ENCODE assay signal across 23 mouse cellular contexts in genomic region chr11:72256441-72256840, GRCm38 (mm10). TPM values are rescaled to one million over a fixed set of nuclear protein-coding genes. Genes with fewer than 3 reads are reported as not detected.
DNase-seq lines count a peak whose midpoint lies in the region; ATAC-seq and TF ChIP-seq lines count a peak whose summit lies in the region.
"Had no signal": no experiment of that assay in that cellular context is flagged by ENCODE, and none has a peak within 500 bp of the region (broad histone marks: within the 10 kb centered on the region; RNA-seq: fewer than 3 reads in every experiment).

No protein-coding gene starts in this region.

- no peak for TF ChIP-seq CTCF in liver, adult 2 months (IDR thresholded peaks at IDR 0.05; ENCODE audit: low read depth, low read length)
- TF ChIP-seq CTCF in liver, postnatal 0 days (IDR thresholded peaks at IDR 0.05; ENCODE audit: low read depth) = no peak

- peak; percentile 61 for DNase-seq in heart, adult 11 months
- DNase-seq in heart, adult 18-20 months = no peak
- DNase-seq in liver, adult 2 months (ENCODE audit: extremely low read depth, low read depth, low spot score) = peak; percentile 92
- no peak for DNase-seq in liver, embryonic 11.5 days (ENCODE audit: low spot score)
- no peak for DNase-seq in liver, postnatal 0 days
- DNase-seq: adrenal gland, adult 2 months; adrenal gland, adult 8-10 months; adrenal gland, postnatal 10 days; adrenal gland, postnatal 14 days; adrenal gland, postnatal 25 days; adrenal gland, postnatal 36 days; B cell, adult 2 months; cerebellum, adult 11 months; cerebellum, adult 11-12 months; cerebellum, adult 18-20 months had no signal

- peaks cover 7% of the 10 kb centered on the region for H3K4me1 ChIP-seq in liver, adult 2 months (ENCODE audit: control insufficient read depth, insufficient read depth, low read length)
- H3K4me1 ChIP-seq in liver, embryonic 11.5 days (replicated peaks; ENCODE audit: control insufficient read depth, insufficient read depth, low read length) = no peaks in the 10 kb centered on the region
- H3K4me1 ChIP-seq in liver, postnatal 0 days (ENCODE audit: insufficient read depth) = no peaks in the 10 kb centered on the region
- H3K4me1 ChIP-seq in liver, embryonic 12.5 days = no peaks in the 10 kb centered on the region

- no peak for TF ChIP-seq EP300 in liver, postnatal 0 days (IDR thresholded peaks at IDR 0.05; ENCODE audit: low read depth)

- H3K9me3 ChIP-seq in liver, embryonic 11.5 days (ENCODE audit: control insufficient read depth, low read length) = no peaks in the 10 kb centered on the region
- H3K9me3 ChIP-seq in liver, postnatal 0 days (ENCODE audit: low read length) = no peaks in the 10 kb centered on the region
- H3K9me3 ChIP-seq in liver, embryonic 12.5 days (replicated peaks) = no peaks in the 10 kb centered on the region
- H3K9me3 ChIP-seq: G1E had no signal

- H3K79me2 ChIP-seq in liver, adult 2 months (ENCODE audit: control insufficient read depth, insufficient read depth, low read length) = no peaks in the 10 kb centered on the region

- no peak overlapping the region for H3K4me2 ChIP-seq in liver, embryonic 11.5 days
- no peak overlapping the region for H3K4me2 ChIP-seq in liver, postnatal 0 days (ENCODE audit: low read depth, low read length)
- no peak overlapping the region for H3K4me2 ChIP-seq in liver, embryonic 12.5 days

- no peak overlapping the region for H3K4me3 ChIP-seq in liver, adult 2 months (ENCODE audit: insufficient read depth, low read depth, low read length)
- no peak overlapping the region for H3K4me3 ChIP-seq in liver, embryonic 11.5 days (ENCODE audit: low read depth, low read length)
- no peak overlapping the region for H3K4me3 ChIP-seq in liver, postnatal 0 days (ENCODE audit: low read depth, low read length)
- no peak overlapping the region for H3K4me3 ChIP-seq in liver, embryonic 12.5 days

- no peak overlapping the region for H3K9ac ChIP-seq in liver, adult 2 months (ENCODE audit: low read depth, low read length)
- H3K9ac ChIP-seq in liver, embryonic 11.5 days (ENCODE audit: low read depth, low read length) = no peak overlapping the region
- no peak overlapping the region for H3K9ac ChIP-seq in liver, postnatal 0 days (replicated peaks)
- no peak overlapping the region for H3K9ac ChIP-seq in liver, embryonic 12.5 days

- H3K27me3 ChIP-seq in liver, adult 2 months (ENCODE audit: control insufficient read depth, insufficient read depth, low read length) = no peaks in the 10 kb centered on the region
- no peaks in the 10 kb centered on the region for H3K27me3 ChIP-seq in liver, embryonic 11.5 days (replicated peaks; ENCODE audit: control insufficient read depth, insufficient read depth, low read length)
- H3K27me3 ChIP-seq in liver, postnatal 0 days (ENCODE audit: insufficient read depth, low read length) = no peaks in the 10 kb centered on the region
- peaks cover 7% of the 10 kb centered on the region; the same call in 1 of the 2 replicates for H3K27me3 ChIP-seq in liver, embryonic 12.5 days (replicated peaks)

- H3K36me3 ChIP-seq in liver, adult 2 months (ENCODE audit: control insufficient read depth, insufficient read depth, low read length) = no peaks in the 10 kb centered on the region
- H3K36me3 ChIP-seq in liver, embryonic 11.5 days (ENCODE audit: control insufficient read depth, insufficient read depth, low read length) = no peaks in the 10 kb centered on the region
- no peaks in the 10 kb centered on the region for H3K36me3 ChIP-seq in liver, postnatal 0 days (replicated peaks; ENCODE audit: insufficient read depth, low read length)
- no peaks in the 10 kb centered on the region for H3K36me3 ChIP-seq in liver, embryonic 12.5 days
- H3K36me3 ChIP-seq: G1E had no signal

- ATAC-seq in liver, embryonic 11.5 days (replicated peaks; ENCODE audit: low FRiP score) = no peak
- 0 out of 2 replicates have a peak, but pooled peaks have one; percentile 35 for ATAC-seq in liver, postnatal 0 days
- ATAC-seq in liver, embryonic 12.5 days = no peak
- ATAC-seq: activated CD4-positive, CD25-positive, alpha-beta regulatory T cell, adult 4 months; CD4-positive, CD25-positive, alpha-beta regulatory T cell, adult 4 months; Patski had no signal

- H3K27ac ChIP-seq in liver, adult 2 months (replicated peaks; ENCODE audit: insufficient read depth, low read depth, low read length) = peak overlapping the region; percentile 74
- H3K27ac ChIP-seq in liver, embryonic 11.5 days (ENCODE audit: low read depth, low read length) = no peak overlapping the region
- H3K27ac ChIP-seq in liver, postnatal 0 days (ENCODE audit: low read depth) = no peak overlapping the region
- no peak overlapping the region for H3K27ac ChIP-seq in liver, embryonic 12.5 days

- no peak for TF ChIP-seq POLR2A in liver, adult 2 months (IDR thresholded peaks at IDR 0.05; ENCODE audit: extremely low read depth, insufficient read depth, low read length)

- WGBS in liver, adult 2 months = 34% methylated on average over 2 of the region's 2 CpGs
- 71% methylated on average over 2 of the region's 2 CpGs for WGBS in liver, embryonic 11.5 days
- WGBS in liver, postnatal 0 days (ENCODE audit: insufficient replicate concordance) = 69% methylated on average over 2 of the region's 2 CpGs
- WGBS in liver, embryonic 12.5 days (ENCODE audit: insufficient replicate concordance) = 57% methylated on average over 2 of the region's 2 CpGs

RNA-seq across cellular contexts. Expression of gene Slc13a5, which starts 10.6 kb away (rescaled TPM):
- not detected for total RNA-seq in heart, adult 18-20 months (2021)
- total RNA-seq in liver, adult 2 months (2014; rRNA removed) = 0.94 and 1.1 TPM in 2 replicates
- 1.4 and 1.6 TPM in 2 replicates for polyA plus RNA-seq in liver, adult 2 months (2012; rRNA removed)
- not detected in 2 replicates for polyA plus RNA-seq in liver, embryonic 11.5 days (2014; fragmentation: Nextera tagmentation; extraction: Ambion mirVana)
- not detected in 2 replicates for polyA plus RNA-seq in liver, postnatal 0 days (2015; fragmentation: Nextera tagmentation; extraction: Ambion mirVana)
- polyA plus RNA-seq in liver, embryonic 12.5 days (2016; fragmentation: Nextera tagmentation; extraction: Ambion mirVana) = not detected in 2 replicates
- total RNA-seq: adrenal gland, adult 18-20 months; CH12.LX; MEL had no signal
- polyA plus RNA-seq: activated CD4-positive, CD25-positive, alpha-beta regulatory T cell, adult 4 months; CD4-positive, CD25-positive, alpha-beta regulatory T cell, adult 4 months; G1E had no signal

RNA-seq across cellular contexts. Expression of gene Med31, which starts 41.0 kb away (rescaled TPM):
- total RNA-seq in heart, adult 18-20 months (2021) = 10 to 100 TPM; 10.4 to 10.7 TPM
- 7.1 and 8.2 TPM in 2 replicates for total RNA-seq in liver, adult 2 months (2014; rRNA removed)
- 3.4 TPM in 2 replicates for polyA plus RNA-seq in liver, adult 2 months (2012; rRNA removed)
- 27.5 and 29.8 TPM in 2 replicates for polyA plus RNA-seq in liver, embryonic 11.5 days (2014; fragmentation: Nextera tagmentation; extraction: Ambion mirVana)
- 12.2 and 12.5 TPM in 2 replicates for polyA plus RNA-seq in liver, postnatal 0 days (2015; fragmentation: Nextera tagmentation; extraction: Ambion mirVana)
- polyA plus RNA-seq in liver, embryonic 12.5 days (2016; fragmentation: Nextera tagmentation; extraction: Ambion mirVana) = 15.0 and 16.7 TPM in 2 replicates

RNA-seq across cellular contexts. Expression of gene Xaf1, which starts 45.0 kb away (rescaled TPM):
- total RNA-seq in heart, adult 18-20 months (2021) = 10 to 100 TPM in 1 of 2 experiments, 1 to 10 TPM in 1; 9.5 to 10.5 TPM
- 5.2 and 7.4 TPM in 2 replicates for total RNA-seq in liver, adult 2 months (2014; rRNA removed)
- polyA plus RNA-seq in liver, adult 2 months (2012; rRNA removed) = 15.5 and 17.6 TPM in 2 replicates
- 2.7 and 2.8 TPM in 2 replicates for polyA plus RNA-seq in liver, embryonic 11.5 days (2014; fragmentation: Nextera tagmentation; extraction: Ambion mirVana)
- 11.7 and 13.1 TPM in 2 replicates for polyA plus RNA-seq in liver, postnatal 0 days (2015; fragmentation: Nextera tagmentation; extraction: Ambion mirVana)
- 2.2 and 2.4 TPM in 2 replicates for polyA plus RNA-seq in liver, embryonic 12.5 days (2016; fragmentation: Nextera tagmentation; extraction: Ambion mirVana)

RNA-seq across cellular contexts. Expression of gene Txndc17, which starts 49.1 kb away (rescaled TPM):
- 10 to 100 TPM; 40.3 to 46.9 TPM for total RNA-seq in heart, adult 18-20 months (2021)
- total RNA-seq in liver, adult 2 months (2014; rRNA removed) = 72.9 and 80.2 TPM in 2 replicates
- polyA plus RNA-seq in liver, adult 2 months (2012; rRNA removed) = 32.0 and 37.9 TPM in 2 replicates
- polyA plus RNA-seq in liver, embryonic 11.5 days (2014; fragmentation: Nextera tagmentation; extraction: Ambion mirVana) = 144 and 153 TPM in 2 replicates
- polyA plus RNA-seq in liver, postnatal 0 days (2015; fragmentation: Nextera tagmentation; extraction: Ambion mirVana) = 71.3 and 76.8 TPM in 2 replicates
- polyA plus RNA-seq in liver, embryonic 12.5 days (2016; fragmentation: Nextera tagmentation; extraction: Ambion mirVana) = 95.4 and 96.6 TPM in 2 replicates

RNA-seq across cellular contexts. Expression of gene 4933427D14Rik, which starts 49.2 kb away (rescaled TPM):
- total RNA-seq in heart, adult 18-20 months (2021) = 1 to 10 TPM; 1.9 to 2.4 TPM
- total RNA-seq in liver, adult 2 months (2014; rRNA removed) = 2.1 and 2.2 TPM in 2 replicates
- 1.4 and 1.7 TPM in 2 replicates for polyA plus RNA-seq in liver, adult 2 months (2012; rRNA removed)
- polyA plus RNA-seq in liver, embryonic 11.5 days (2014; fragmentation: Nextera tagmentation; extraction: Ambion mirVana) = 6.9 and 8.6 TPM in 2 replicates
- 1.7 and 1.8 TPM in 2 replicates for polyA plus RNA-seq in liver, postnatal 0 days (2015; fragmentation: Nextera tagmentation; extraction: Ambion mirVana)
- 5.3 and 7.6 TPM in 2 replicates for polyA plus RNA-seq in liver, embryonic 12.5 days (2016; fragmentation: Nextera tagmentation; extraction: Ambion mirVana)

Comparison
In these comparisons a context has a peak if more than half of its experiments do, and no peak if none do; other contexts are left out.
1. DNase-seq: peak in heart, adult 11 months (single experiment) and liver, adult 2 months (single experiment); none in heart, adult 18-20 months (0 of 2), liver, embryonic 11.5 days (single experiment) and liver, postnatal 0 days (single experiment).